Mouse (Mus musculus): ENCODE results near the gene Gbf1. TPM values are rescaled to one million over a fixed set of nuclear protein-coding genes. Genes with fewer than 3 reads are reported as not detected.

Gbf1 gene
- polyA plus RNA-seq, 1 experiment from 2014 or later, result 65.1 TPM

DNA sequence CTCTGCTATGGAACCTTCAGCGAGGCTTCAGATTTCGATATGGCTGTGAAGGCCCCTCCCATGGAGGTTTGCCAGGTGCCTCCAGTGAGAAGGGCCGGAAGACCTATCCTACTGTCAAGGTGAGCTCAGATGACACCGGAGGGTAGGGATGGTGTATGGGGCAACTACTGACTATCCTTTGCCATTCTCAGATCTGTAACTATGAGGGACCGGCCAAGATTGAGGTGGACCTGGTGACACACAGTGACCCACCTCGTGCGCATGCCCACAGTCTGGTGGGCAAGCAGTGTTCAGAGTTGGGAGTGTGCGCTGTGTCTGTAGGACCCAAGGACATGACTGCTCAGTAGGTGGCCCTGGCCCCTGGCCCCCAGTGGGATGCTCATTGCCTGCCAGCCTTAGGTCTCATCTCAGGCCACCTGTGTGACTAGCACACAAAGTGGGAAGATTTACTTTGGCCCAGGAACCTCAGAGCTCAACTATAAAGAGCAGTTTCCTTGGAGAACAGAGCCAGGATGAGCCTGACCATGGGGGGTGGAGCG, 154.5 kb downstream of the Gbf1 start:
- H3K9me3 ChIP-seq (ENCODE audit: control insufficient read depth, low read length), result no peaks in the 10 kb centered on the region
- no peak overlapping the region for H3K9ac ChIP-seq (replicated peaks; ENCODE audit: low read depth, low read length)
- H3K4me3 ChIP-seq (replicated peaks; ENCODE audit: low read length), result no peak overlapping the region
- WGBS, result 90% methylated on average over 9 of the region's 9 CpGs
- ATAC-seq, result no peak
- H3K4me2 ChIP-seq (ENCODE audit: low read length), result no peak overlapping the region
- no peaks in the 10 kb centered on the region for H3K36me3 ChIP-seq (ENCODE audit: control insufficient read depth, insufficient read depth)
- peaks cover 31% of the 10 kb centered on the region for H3K4me1 ChIP-seq (replicated peaks; ENCODE audit: control insufficient read depth, insufficient read depth, low read length)
- peaks cover 12% of the 10 kb centered on the region for H3K27me3 ChIP-seq (replicated peaks; ENCODE audit: control insufficient read depth, insufficient read depth, low read length)
- no peak overlapping the region for H3K27ac ChIP-seq (ENCODE audit: low read length)

DNA sequence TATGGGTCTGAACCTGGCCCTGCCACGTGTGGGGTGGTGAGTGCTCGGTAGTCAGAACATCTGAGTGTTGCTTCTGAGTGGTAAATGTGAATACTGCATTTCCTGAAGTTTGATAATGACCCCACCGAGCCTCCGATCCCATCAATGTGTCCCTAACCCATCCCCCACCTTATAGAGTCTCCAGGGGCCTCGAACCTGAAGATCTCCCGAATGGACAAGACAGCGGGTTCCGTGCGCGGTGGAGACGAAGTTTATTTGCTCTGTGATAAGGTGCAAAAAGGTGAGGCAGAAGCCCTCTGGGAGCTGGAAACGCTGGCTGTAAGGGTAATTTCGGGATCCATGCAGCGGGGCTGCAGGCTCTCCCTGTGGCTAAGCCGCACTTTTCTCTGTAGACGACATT, 155.5 kb downstream of the Gbf1 start:
- no peak overlapping the region for H3K4me2 ChIP-seq (ENCODE audit: low read length)
- no peaks in the 10 kb centered on the region for H3K36me3 ChIP-seq (ENCODE audit: control insufficient read depth, insufficient read depth)
- H3K4me3 ChIP-seq (replicated peaks; ENCODE audit: low read length), result no peak overlapping the region
- WGBS, result 72% methylated on average over 16 of the region's 16 CpGs
- no peak for ATAC-seq
- H3K27me3 ChIP-seq (replicated peaks; ENCODE audit: control insufficient read depth, insufficient read depth, low read length), result peaks cover 12% of the 10 kb centered on the region
- peaks cover 31% of the 10 kb centered on the region for H3K4me1 ChIP-seq (replicated peaks; ENCODE audit: control insufficient read depth, insufficient read depth, low read length)
- H3K9me3 ChIP-seq (ENCODE audit: control insufficient read depth, low read length), result no peaks in the 10 kb centered on the region
- no peak overlapping the region for H3K9ac ChIP-seq (replicated peaks; ENCODE audit: low read depth, low read length)
- H3K27ac ChIP-seq (ENCODE audit: low read length), result no peak overlapping the region

DNA sequence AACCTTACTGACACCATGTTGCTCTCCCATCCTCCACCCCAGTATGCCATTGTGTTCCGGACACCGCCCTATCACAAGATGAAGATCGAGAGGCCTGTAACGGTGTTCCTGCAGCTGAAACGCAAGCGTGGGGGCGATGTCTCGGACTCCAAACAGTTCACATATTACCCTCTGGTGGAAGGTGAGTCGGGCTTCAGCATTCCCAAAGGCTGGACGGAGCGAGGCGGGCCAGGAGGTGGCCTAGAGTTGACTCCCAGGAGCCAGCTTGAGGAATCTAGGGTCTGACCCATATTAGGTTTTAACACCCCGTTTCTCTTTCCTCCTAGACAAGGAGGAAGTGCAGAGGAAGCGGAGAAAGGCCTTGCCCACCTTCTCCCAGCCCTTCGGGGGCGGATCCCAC, 156.0 kb downstream of the Gbf1 start:
- 50% methylated on average over 16 of the region's 16 CpGs for WGBS
- peak overlapping the region; percentile 76; the same call in 1 of the 2 replicates for H3K4me2 ChIP-seq (ENCODE audit: low read length)
- peaks cover 12% of the 10 kb centered on the region for H3K27me3 ChIP-seq (replicated peaks; ENCODE audit: control insufficient read depth, insufficient read depth, low read length)
- H3K9me3 ChIP-seq (ENCODE audit: control insufficient read depth, low read length), result no peaks in the 10 kb centered on the region
- H3K4me1 ChIP-seq (replicated peaks; ENCODE audit: control insufficient read depth, insufficient read depth, low read length), result peaks cover 31% of the 10 kb centered on the region
- no peak overlapping the region for H3K27ac ChIP-seq (ENCODE audit: low read length)
- no peak for ATAC-seq
- no peaks in the 10 kb centered on the region for H3K36me3 ChIP-seq (ENCODE audit: control insufficient read depth, insufficient read depth)
- no peak overlapping the region for H3K9ac ChIP-seq (replicated peaks; ENCODE audit: low read depth, low read length)
- H3K4me3 ChIP-seq (replicated peaks; ENCODE audit: low read length), result no peak overlapping the region

DNA sequence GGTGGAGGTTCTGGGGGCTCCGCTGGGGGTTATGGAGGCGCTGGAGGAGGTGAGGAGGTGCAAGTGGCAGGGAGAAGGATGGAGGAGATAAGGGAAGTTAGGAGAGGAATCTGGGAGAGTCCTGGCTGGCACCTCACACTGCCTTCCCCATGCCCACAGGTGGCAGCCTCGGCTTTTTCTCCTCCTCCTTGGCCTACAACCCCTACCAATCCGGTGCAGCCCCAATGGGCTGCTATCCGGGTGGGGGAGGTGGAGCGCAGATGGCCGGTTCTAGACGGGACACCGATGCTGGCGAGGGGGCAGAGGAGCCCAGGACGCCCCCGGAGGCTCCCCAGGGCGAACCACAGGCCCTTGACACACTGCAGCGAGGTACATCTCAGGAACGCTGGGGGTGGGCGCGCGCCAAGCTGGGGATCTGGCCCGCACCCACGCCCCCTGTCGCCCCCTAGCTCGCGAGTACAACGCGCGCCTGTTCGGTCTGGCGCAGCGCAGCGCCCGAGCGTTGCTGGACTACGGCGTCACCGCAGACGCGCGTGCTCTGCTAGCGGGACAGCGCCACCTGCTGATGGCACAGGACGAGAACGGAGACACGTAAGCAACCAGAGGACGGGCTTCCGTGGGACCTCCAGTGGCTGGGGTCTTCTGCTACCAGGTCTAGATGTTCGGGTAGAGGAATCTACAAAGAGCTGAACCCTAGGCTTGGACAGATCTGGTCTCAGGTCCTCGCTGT, 156.6 kb downstream of the Gbf1 start:
- H3K36me3 ChIP-seq (ENCODE audit: control insufficient read depth, insufficient read depth), result no peaks in the 10 kb centered on the region
- WGBS, result under 1% methylated on average over 47 of the region's 47 CpGs
- H3K27ac ChIP-seq (ENCODE audit: low read length), result no peak overlapping the region
- H3K27me3 ChIP-seq (replicated peaks; ENCODE audit: control insufficient read depth, insufficient read depth, low read length), result peaks cover 14% of the 10 kb centered on the region
- H3K9ac ChIP-seq (replicated peaks; ENCODE audit: low read depth, low read length), result peak overlapping the region; percentile 59
- ATAC-seq, result peak; percentile 81
- H3K4me1 ChIP-seq (replicated peaks; ENCODE audit: control insufficient read depth, insufficient read depth, low read length), result peaks cover 30% of the 10 kb centered on the region
- H3K9me3 ChIP-seq (ENCODE audit: control insufficient read depth, low read length), result no peaks in the 10 kb centered on the region
- peak overlapping the region; percentile 76 for H3K4me2 ChIP-seq (ENCODE audit: low read length)
- peak overlapping the region; percentile 45 for H3K4me3 ChIP-seq (replicated peaks; ENCODE audit: low read length)

DNA sequence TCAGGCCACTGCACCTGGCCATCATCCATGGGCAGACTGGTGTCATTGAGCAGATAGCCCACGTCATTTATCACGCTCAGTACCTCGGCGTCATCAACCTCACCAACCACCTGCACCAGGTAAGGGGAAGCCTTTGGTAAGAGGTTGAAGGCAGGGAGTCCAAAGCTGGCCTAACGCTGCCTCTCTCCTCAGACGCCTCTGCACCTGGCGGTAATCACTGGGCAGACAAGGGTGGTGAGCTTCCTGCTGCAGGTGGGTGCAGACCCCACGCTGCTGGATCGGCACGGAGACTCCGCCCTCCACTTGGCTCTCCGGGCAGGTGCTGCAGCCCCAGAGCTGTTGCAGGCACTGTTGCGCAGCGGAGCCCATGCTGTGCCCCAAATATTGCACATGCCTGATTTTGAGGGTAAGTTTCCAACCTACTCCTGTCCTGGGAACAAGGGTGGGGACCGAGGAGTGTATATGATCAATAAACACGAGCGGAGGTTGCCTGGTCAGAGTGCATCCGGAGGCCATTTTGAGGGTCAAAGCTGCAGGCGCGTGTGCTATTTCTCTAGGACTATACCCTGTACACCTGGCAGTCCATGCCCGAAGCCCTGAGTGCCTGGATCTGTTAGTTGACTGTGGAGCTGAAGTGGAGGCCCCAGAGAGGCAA, 157.5 kb downstream of the Gbf1 start:
- no peak overlapping the region for H3K4me2 ChIP-seq (ENCODE audit: low read length)
- peaks cover 21% of the 10 kb centered on the region for H3K27me3 ChIP-seq (replicated peaks; ENCODE audit: control insufficient read depth, insufficient read depth, low read length)
- 83% methylated on average over 21 of the region's 21 CpGs for WGBS
- no peaks in the 10 kb centered on the region for H3K36me3 ChIP-seq (ENCODE audit: control insufficient read depth, insufficient read depth)
- no peak for ATAC-seq
- no peak overlapping the region for H3K27ac ChIP-seq (ENCODE audit: low read length)
- no peaks in the 10 kb centered on the region for H3K9me3 ChIP-seq (ENCODE audit: control insufficient read depth, low read length)
- peaks cover 21% of the 10 kb centered on the region for H3K4me1 ChIP-seq (replicated peaks; ENCODE audit: control insufficient read depth, insufficient read depth, low read length)
- no peak overlapping the region for H3K4me3 ChIP-seq (replicated peaks; ENCODE audit: low read length)
- H3K9ac ChIP-seq (replicated peaks; ENCODE audit: low read depth, low read length), result no peak overlapping the region; the same call in 1 of the 2 replicates

DNA sequence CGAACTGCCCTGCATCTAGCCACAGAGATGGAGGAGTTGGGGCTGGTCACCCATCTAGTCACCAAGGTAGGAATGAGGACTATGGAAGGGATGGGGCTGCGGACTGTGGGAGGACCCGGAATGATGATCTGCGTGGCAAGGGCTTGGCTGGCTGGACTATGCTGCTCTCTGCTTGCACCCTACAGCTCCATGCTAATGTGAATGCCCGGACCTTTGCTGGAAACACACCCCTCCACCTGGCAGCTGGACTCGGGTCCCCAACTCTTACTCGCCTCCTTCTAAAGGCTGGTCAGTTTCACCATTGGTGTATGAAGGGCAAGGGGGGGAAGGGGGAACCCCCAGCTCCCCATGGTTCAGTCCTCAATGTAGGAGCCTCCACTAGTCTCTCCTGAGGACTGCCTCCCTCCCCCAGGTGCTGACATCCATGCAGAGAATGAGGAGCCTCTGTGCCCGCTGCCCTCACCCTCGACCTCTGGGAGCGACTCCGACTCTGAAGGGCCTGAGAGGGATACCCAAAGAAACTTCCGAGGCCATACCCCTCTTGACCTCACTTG, 158.1 kb downstream of the Gbf1 start:
- ATAC-seq, result no peak

DNA sequence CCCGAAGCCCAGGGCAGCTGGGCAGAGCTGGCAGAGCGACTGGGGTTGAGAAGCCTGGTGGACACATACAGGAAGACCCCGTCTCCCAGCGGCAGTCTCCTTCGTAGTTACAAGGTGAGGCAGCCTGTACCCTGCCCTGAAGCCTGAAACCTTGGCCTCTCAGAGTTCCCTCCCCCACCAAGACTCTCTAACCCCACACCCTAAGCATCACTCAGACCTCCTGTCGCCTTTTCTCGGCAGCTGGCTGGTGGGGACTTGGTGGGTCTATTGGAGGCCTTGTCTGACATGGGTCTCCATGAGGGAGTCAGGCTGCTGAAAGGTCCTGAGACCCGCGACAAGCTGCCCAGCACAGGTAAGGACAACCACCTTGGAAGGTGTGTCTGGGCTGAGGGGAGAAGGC, 159.0 kb downstream of the Gbf1 start:
- H3K27me3 ChIP-seq (replicated peaks; ENCODE audit: control insufficient read depth, insufficient read depth, low read length), result peaks cover 35% of the 10 kb centered on the region
- H3K27ac ChIP-seq (ENCODE audit: low read length), result no peak overlapping the region
- peaks cover 15% of the 10 kb centered on the region for H3K4me1 ChIP-seq (replicated peaks; ENCODE audit: control insufficient read depth, insufficient read depth, low read length)
- H3K4me3 ChIP-seq (replicated peaks; ENCODE audit: low read length), result no peak overlapping the region
- H3K4me2 ChIP-seq (ENCODE audit: low read length), result no peak overlapping the region
- no peaks in the 10 kb centered on the region for H3K36me3 ChIP-seq (ENCODE audit: control insufficient read depth, insufficient read depth)
- no peaks in the 10 kb centered on the region for H3K9me3 ChIP-seq (ENCODE audit: control insufficient read depth, low read length)
- WGBS, result 91% methylated on average over 9 of the region's 9 CpGs
- ATAC-seq, result no peak
- H3K9ac ChIP-seq (replicated peaks; ENCODE audit: low read depth, low read length), result no peak overlapping the region

More for the DNA sequence above, 158.1 kb downstream of the Gbf1 start:
- Histone ChIP-seq H3K36me3 (ENCODE audit: control insufficient read depth, insufficient read depth) (no peaks in the 10 kb centered on the region), H3K4me2 (ENCODE audit: low read length) (no peak overlapping the region), H3K27ac (ENCODE audit: low read length) (no peak overlapping the region), H3K27me3 (replicated peaks; ENCODE audit: control insufficient read depth, insufficient read depth, low read length) (peaks cover 25% of the 10 kb centered on the region), H3K9ac (replicated peaks; ENCODE audit: low read depth, low read length) (no peak overlapping the region; the same call in 1 of the 2 replicates), H3K9me3 (ENCODE audit: control insufficient read depth, low read length) (no peaks in the 10 kb centered on the region), H3K4me1 (replicated peaks; ENCODE audit: control insufficient read depth, insufficient read depth, low read length) (peaks cover 15% of the 10 kb centered on the region), H3K4me3 (replicated peaks; ENCODE audit: low read length) (no peak overlapping the region)
- WGBS, result 90% methylated on average over 12 of the region's 12 CpGs

DNA sequence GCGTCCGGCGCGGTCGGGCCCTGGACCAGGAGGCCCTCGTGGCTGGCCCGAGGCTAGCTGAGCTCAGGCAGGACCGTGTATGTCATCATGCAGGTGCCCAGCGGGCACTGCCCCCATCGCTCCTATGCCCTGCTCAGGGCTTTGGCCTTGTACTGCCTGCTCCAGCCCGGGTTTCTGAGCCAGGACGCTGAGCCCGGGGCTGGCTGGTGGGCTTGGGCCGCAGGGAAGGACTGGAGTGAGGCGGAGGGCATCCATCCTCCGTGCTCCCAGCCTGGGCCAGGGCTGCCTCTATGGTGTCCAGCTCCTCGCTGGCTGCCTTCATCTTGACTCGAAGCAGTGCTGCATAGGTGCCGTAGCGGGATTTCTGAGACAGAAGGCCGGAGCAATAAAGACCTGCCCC, 160.3 kb downstream of the Gbf1 start:
- ATAC-seq, result no peak
- no peaks in the 10 kb centered on the region for H3K36me3 ChIP-seq (ENCODE audit: control insufficient read depth, insufficient read depth)
- 85% methylated on average over 21 of the region's 21 CpGs for WGBS
- no peak overlapping the region for H3K9ac ChIP-seq (replicated peaks; ENCODE audit: low read depth, low read length)
- no peak overlapping the region for H3K4me2 ChIP-seq (ENCODE audit: low read length)
- H3K4me3 ChIP-seq (replicated peaks; ENCODE audit: low read length), result no peak overlapping the region
- peaks cover 45% of the 10 kb centered on the region for H3K27me3 ChIP-seq (replicated peaks; ENCODE audit: control insufficient read depth, insufficient read depth, low read length)
- no peak overlapping the region for H3K27ac ChIP-seq (ENCODE audit: low read length)
- no peaks in the 10 kb centered on the region for H3K9me3 ChIP-seq (ENCODE audit: control insufficient read depth, low read length)
- peaks cover 25% of the 10 kb centered on the region for H3K4me1 ChIP-seq (replicated peaks; ENCODE audit: control insufficient read depth, insufficient read depth, low read length)

DNA sequence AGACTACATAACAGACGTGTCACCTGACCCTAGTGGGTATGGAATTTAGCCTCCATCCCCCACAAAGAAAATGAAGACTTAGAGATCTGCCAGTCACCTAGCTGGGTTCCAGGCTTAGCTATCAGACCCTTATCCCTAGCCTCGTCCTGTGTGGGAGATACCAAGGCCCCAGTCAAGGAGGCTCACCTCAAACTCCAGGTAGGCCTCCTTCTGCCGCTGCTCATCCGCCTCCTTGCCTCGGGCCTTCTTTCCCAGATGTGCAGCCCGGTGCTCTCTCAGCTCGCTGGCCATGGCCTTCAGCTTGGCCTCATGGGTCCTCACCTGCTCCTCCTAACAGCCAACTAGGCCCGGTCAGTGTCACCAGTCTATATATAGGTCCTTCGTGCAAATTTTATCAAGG, 160.8 kb downstream of the Gbf1 start:
- Histone ChIP-seq H3K27ac (ENCODE audit: low read length) (no peak overlapping the region), H3K9me3 (ENCODE audit: control insufficient read depth, low read length) (no peaks in the 10 kb centered on the region), H3K4me1 (replicated peaks; ENCODE audit: control insufficient read depth, insufficient read depth, low read length) (peaks cover 29% of the 10 kb centered on the region), H3K36me3 (ENCODE audit: control insufficient read depth, insufficient read depth) (no peaks in the 10 kb centered on the region), H3K4me3 (replicated peaks; ENCODE audit: low read length) (no peak overlapping the region), H3K9ac (replicated peaks; ENCODE audit: low read depth, low read length) (no peak overlapping the region), H3K4me2 (ENCODE audit: low read length) (no peak overlapping the region), H3K27me3 (replicated peaks; ENCODE audit: control insufficient read depth, insufficient read depth, low read length) (peaks cover 45% of the 10 kb centered on the region)
- WGBS, result 90% methylated on average over 9 of the region's 9 CpGs
- no peak for ATAC-seq

All from forebrain, embryonic 16.5 days (tissue).